Mouse (Mus musculus): ENCODE data around the gene Lrrc49.

- no peak for TF ChIP-seq ZNF384 (IDR thresholded peaks at IDR 0.05; ENCODE audit: low read depth, low read length)
- TF ChIP-seq HCFC1 (IDR thresholded peaks at IDR 0.05; ENCODE audit: borderline replicate concordance, insufficient read depth, low read length): no peak
- TF ChIP-seq CHD2 (IDR thresholded peaks at IDR 0.05; ENCODE audit: low read depth, low read length): no peak
- no peak for TF ChIP-seq ZC3H11A (IDR thresholded peaks at IDR 0.05; ENCODE audit: borderline replicate concordance, low read depth, low read length)
- TF ChIP-seq MAFK (IDR thresholded peaks at IDR 0.05; ENCODE audit: insufficient read depth, low read depth, low read length): peak; percentile 97
Measured at GRCm38 (mm10) chr9:60653137-60653536, 34.8 kb downstream of the Lrrc49 start.

Measured in ES-E14 (cell line).